Mouse (Mus musculus) left cerebral cortex, adult 2 months (tissue): ENCODE measurements at regions not wholly inside any gene's neighbourhood (a gene's known extent, or its start where the extent isn't known, plus 50 kb on each side); places are given as distances from the start of the nearest gene placed in this dataset.

Experiments used
- DNase-seq, 2 experiments: peaks; one replicate each; pipeline ENCODE4 v3.0.0; 2021 to 2022; ENCODE audit warnings: low spot score in 2 of 2, mixed read lengths in 1 of 2; ENCODE audit errors: extremely low spot score in 1 of 2
- H3K27ac ChIP-seq: fragments of 200-600 bp; 2 replicates; pipeline ENCODE4 v1.8.1; 2022
- H3K4me3 ChIP-seq: fragments of 200-600 bp; 2 replicates; pipeline ENCODE4 v1.8.1; 2022
- CTCF ChIP-seq: fragments of 200-600 bp; IDR thresholded peaks from 2 replicates; pipeline ENCODE4 v1.8.1; 2022; ENCODE audit warnings: antibody characterized with exemption, mild to moderate bottlenecking, moderate library complexity
- intact Hi-C: fragments of 180-260 bp; cut with DNase I; formaldehyde crosslinking; loops from one replicate; pipeline ENCODE4 v1.15.1; 2025

DNA sequence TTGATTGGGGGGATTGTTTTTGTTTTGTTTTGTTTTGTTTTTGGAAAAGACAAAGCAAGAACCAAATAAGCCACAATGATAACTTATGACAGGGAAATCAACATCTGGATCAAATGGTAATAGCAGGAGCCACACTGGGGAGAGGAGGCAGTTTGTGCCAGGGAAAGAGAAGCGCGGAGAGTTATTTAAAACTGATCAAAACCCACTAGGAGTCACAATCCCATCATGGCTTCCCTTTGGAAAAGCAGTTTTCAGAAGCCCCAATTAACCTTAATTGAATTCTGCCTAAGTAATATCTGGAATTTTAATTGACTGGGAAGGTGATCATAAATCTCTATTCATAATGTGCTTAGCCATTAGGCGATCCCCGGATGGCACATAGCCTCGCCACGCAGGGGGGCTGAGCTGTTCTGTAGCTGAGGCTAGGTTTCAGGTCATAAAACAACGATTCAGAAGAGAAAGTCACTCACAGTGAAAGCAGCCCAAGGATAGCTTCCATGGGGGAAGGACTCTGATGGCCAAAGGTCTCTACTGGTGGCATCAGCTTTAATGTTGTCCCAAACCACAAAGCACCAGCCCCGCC, 86.4 kb upstream of the Noct start:
- intact Hi-C loops = no loop called here
- Histone ChIP-seq H3K27ac (no peak overlapping the region), H3K4me3 (no peak overlapping the region)
- no peak for DNase-seq
- TF ChIP-seq CTCF = no peak

- no peak for TF ChIP-seq CTCF
- Histone ChIP-seq H3K27ac (no peak overlapping the region), H3K4me3 (no peak overlapping the region)
- intact Hi-C loops = no loop called here
- DNase-seq = no peak
These were observed 78.3 kb upstream of the Noct start for GRCm38 (mm10) chr3:51145985-51146384.

DNA sequence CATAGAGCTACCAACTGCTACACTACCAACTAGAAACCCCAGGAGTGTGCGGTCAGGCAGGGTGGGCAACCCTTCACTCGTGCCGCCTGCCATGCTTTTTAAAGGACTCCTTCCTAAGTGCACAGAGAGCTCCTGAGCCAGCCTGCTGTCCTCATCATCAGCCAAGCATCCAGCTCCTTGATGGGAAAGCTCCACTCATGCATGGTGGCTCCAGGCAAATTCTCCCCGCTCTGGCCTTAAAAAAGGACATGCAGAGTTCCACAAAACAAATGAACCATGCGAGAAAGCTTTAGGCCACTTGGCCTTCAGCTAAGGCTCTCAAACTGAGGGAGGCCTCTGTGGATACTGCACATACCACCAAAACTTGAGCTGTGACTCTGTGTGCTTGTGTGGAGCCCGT, 74.2 kb upstream of the Noct start:
- no peak for DNase-seq
- H3K4me3 ChIP-seq = no peak overlapping the region
- intact Hi-C loops = no loop called here
- TF ChIP-seq CTCF = no peak
- H3K27ac ChIP-seq = no peak overlapping the region

GRCm38 (mm10) chr3:51151104-51151503, 73.1 kb upstream of the Noct start:
- no peak for DNase-seq
- no peak overlapping the region for H3K27ac ChIP-seq
- no peak overlapping the region for H3K4me3 ChIP-seq
- no peak for TF ChIP-seq CTCF
- intact Hi-C loops = no loop called here

DNA sequence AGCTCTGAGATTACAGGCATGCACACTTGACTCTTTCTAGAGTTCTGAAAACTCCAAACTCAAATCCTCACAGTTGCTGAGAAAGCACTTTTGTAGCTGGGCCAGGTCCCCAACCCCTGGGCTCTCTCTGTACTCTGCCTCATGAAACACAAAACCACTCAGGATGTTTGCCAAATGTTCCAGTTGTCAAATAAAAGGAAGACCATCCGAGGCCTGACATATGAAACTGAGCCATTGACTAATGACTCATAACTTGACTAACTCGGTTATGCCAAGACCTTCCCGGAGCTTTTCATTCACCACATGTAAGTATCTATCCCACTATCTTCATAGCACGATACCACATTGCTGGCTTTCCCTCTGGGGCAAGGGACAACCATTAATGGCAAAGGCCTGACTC, 68.6 kb upstream of the Noct start:
- no peak for TF ChIP-seq CTCF
- Histone ChIP-seq H3K27ac (no peak overlapping the region), H3K4me3 (no peak overlapping the region)
- intact Hi-C loops = no loop called here
- no peak for DNase-seq

- TF ChIP-seq CTCF = peak; percentile 62
- peak; percentile 22 to 46 for DNase-seq
- Histone ChIP-seq H3K27ac (peak overlapping the region; percentile 37; the same call in 1 of the 2 replicates), H3K4me3 (no peak overlapping the region)
- intact Hi-C loops = no loop called here
These were observed 67.6 kb upstream of the Noct start for GRCm38 (mm10) chr3:51156386-51157290.

- Histone ChIP-seq H3K4me3 (no peak overlapping the region), H3K27ac (no peak overlapping the region)
- TF ChIP-seq CTCF = no peak
- no peak for DNase-seq
- intact Hi-C loops = no loop called here
These were observed 67.0 kb upstream of the Noct start for GRCm38 (mm10) chr3:51157291-51157650.

GRCm38 (mm10) chr3:51158449-51158848, 65.8 kb upstream of the Noct start:
- intact Hi-C loops = no loop called here
- no peak overlapping the region for H3K27ac ChIP-seq
- TF ChIP-seq CTCF = no peak
- H3K4me3 ChIP-seq = no peak overlapping the region
- DNase-seq = no peak

DNA sequence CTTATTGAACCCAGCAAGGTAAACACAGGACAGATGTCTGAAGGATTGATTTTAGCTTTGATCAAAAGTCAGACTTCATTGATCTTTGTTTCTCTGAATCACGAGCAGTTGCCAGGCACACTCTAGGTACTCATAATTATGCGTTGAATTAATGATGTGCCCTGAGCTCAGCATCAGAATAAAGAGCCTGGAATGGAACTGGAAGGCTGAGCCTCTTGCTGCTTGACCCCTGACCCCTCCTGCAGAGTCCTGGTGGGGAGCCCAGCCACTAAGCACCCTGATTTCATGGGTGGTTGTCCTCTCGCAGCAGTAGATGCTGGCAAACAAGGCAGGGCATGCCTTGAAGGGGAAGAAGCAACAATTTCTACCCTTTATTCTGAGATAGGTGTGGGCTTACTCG, 64.9 kb upstream of the Noct start:
- TF ChIP-seq CTCF = no peak
- intact Hi-C loops = no loop called here
- no peak for DNase-seq
- H3K4me3 ChIP-seq = no peak overlapping the region
- H3K27ac ChIP-seq = no peak overlapping the region

DNA sequence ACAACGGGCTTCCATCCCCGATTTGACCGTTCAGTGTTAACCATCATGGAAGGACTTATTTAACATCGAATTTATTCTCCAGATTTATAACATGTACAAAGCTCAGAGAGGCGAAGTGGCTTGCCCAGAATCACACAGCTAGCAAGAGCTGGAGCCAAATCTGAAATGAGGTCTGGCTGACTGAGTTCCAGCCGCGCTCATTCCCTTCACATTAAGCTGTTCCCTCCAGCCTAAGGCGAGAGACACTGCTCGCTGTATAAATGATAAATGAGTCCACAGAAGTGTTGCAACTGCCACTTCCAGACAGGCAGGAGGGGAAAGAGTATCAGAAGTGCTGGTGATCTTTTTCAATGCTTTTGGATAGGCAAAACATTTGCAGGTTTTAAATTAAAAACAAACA, 64.4 kb upstream of the Noct start:
- Histone ChIP-seq H3K27ac (no peak overlapping the region), H3K4me3 (no peak overlapping the region)
- DNase-seq = no peak
- intact Hi-C loops = no loop called here
- TF ChIP-seq CTCF = no peak

- TF ChIP-seq CTCF = no peak
- DNase-seq = no peak
- intact Hi-C loops = no loop called here
- Histone ChIP-seq H3K4me3 (no peak overlapping the region), H3K27ac (no peak overlapping the region)
These were observed 63.6 kb upstream of the Noct start for GRCm38 (mm10) chr3:51160625-51161024.

GRCm38 (mm10) chr3:51169150-51169925, 54.9 kb upstream of the Noct start:
- no peak overlapping the region for H3K27ac ChIP-seq
- intact Hi-C loops = no loop called here

More at GRCm38 (mm10) chr3:51169150-51169925, 54.9 kb upstream of the Noct start:
- TF ChIP-seq CTCF = no peak
- DNase-seq = no peak
- no peak overlapping the region for H3K4me3 ChIP-seq
